Mouse (Mus musculus): ENCODE measurements around the gene Reps2. TPM values are rescaled to one million over a fixed set of nuclear protein-coding genes. Genes with fewer than 3 reads are reported as not detected.

Reps2 gene
- polyA plus RNA-seq, 1 experiment from 2014 or later: 0.68 TPM

GRCm38 (mm10) chrX:162446678-162447318 lies 196.7 kb downstream of the Reps2 start:
- ChIA-PET CTCF (no interaction called here), POLR2A (no interaction called here)
- TF ChIP-seq CTCF (IDR thresholded peaks at IDR 0.05): no peak
- DNase-seq (ENCODE audit: low read depth, low spot score) (no peak), ATAC-seq (no peak)
- peaks cover 7% of the 10 kb centered on the region for H3K27me3 ChIP-seq
- in situ Hi-C loops (cut with MboI; ENCODE audit: low pct_unique_long_range_greater_than_20kb): no loop called here

GRCm38 (mm10) chrX:162443387-162443786 lies 200.1 kb downstream of the Reps2 start:
- ATAC-seq: no peak
- in situ Hi-C loops (cut with MboI; ENCODE audit: low pct_unique_long_range_greater_than_20kb): no loop called here

GRCm38 (mm10) chrX:162442970-162443369 lies 200.5 kb downstream of the Reps2 start:
- in situ Hi-C loops (cut with MboI; ENCODE audit: low pct_unique_long_range_greater_than_20kb): no loop called here
- ChIA-PET POLR2A (no interaction called here), CTCF (no interaction called here)
- DNase-seq (ENCODE audit: low read depth, low spot score) (no peak), ATAC-seq (no peak)
- no peak for TF ChIP-seq CTCF (IDR thresholded peaks at IDR 0.05)
- peaks cover 9% of the 10 kb centered on the region for H3K27me3 ChIP-seq

More at GRCm38 (mm10) chrX:162443387-162443786, 200.1 kb downstream of the Reps2 start:
- TF ChIP-seq CTCF (IDR thresholded peaks at IDR 0.05): no peak
- no peak for DNase-seq (ENCODE audit: low read depth, low spot score)
- H3K27me3 ChIP-seq: peaks cover 9% of the 10 kb centered on the region
- POLR2A ChIA-PET: no interaction called here
- CTCF ChIA-PET: no interaction called here

- ChIA-PET POLR2A (no interaction called here), CTCF (interaction anchor here (1.7 kb wide), 1 partner anchor 19 kb away, joined by 4 read pairs; no protein-coding TSS in a partner anchor)
- in situ Hi-C loops (cut with MboI; ENCODE audit: low pct_unique_long_range_greater_than_20kb): loop anchor here (10.0 kb wide), 1 partner anchor 138 kb away; no protein-coding TSS in a partner anchor
- ATAC-seq (no peak), DNase-seq (ENCODE audit: low read depth, low spot score) (no peak)
- no peak for TF ChIP-seq CTCF (IDR thresholded peaks at IDR 0.05)
- peaks cover 11% of the 10 kb centered on the region for H3K27me3 ChIP-seq
Observed at GRCm38 (mm10) chrX:162432776-162433543, 210.5 kb downstream of the Reps2 start.

GRCm38 (mm10) chrX:162427698-162428097 lies 215.8 kb downstream of the Reps2 start:
- no peak for DNase-seq (ENCODE audit: low read depth, low spot score)
- CTCF ChIA-PET: no interaction called here
- TF ChIP-seq CTCF (IDR thresholded peaks at IDR 0.05): no peak
- peaks cover 3% of the 10 kb centered on the region for H3K27me3 ChIP-seq
- no peak for ATAC-seq
- POLR2A ChIA-PET: no interaction called here
- in situ Hi-C loops (cut with MboI; ENCODE audit: low pct_unique_long_range_greater_than_20kb): no loop called here

GRCm38 (mm10) chrX:162419431-162419830 lies 224.0 kb downstream of the Reps2 start:
- H3K27me3 ChIP-seq: peaks cover 13% of the 10 kb centered on the region
- no peak for TF ChIP-seq CTCF (IDR thresholded peaks at IDR 0.05)
- no peak for ATAC-seq
- ChIA-PET CTCF (interaction anchor here (0.9 to 2.0 kb wide), 2 partner anchors 16 to 29 kb away, joined by 3 to 5 read pairs; no protein-coding TSS in a partner anchor), POLR2A (no interaction called here)
- in situ Hi-C loops (cut with MboI; ENCODE audit: low pct_unique_long_range_greater_than_20kb): no loop called here
- DNase-seq (ENCODE audit: low read depth, low spot score): no peak

- in situ Hi-C loops (cut with MboI; ENCODE audit: low pct_unique_long_range_greater_than_20kb): no loop called here
- H3K27me3 ChIP-seq: peaks cover 4% of the 10 kb centered on the region
- no peak for TF ChIP-seq CTCF (IDR thresholded peaks at IDR 0.05)
- ATAC-seq (no peak), DNase-seq (ENCODE audit: low read depth, low spot score) (no peak)
- ChIA-PET POLR2A (no interaction called here), CTCF (interaction anchor here (1.4 to 2.3 kb wide), 2 partner anchors 12 to 41 kb away, joined by 3 to 5 read pairs; no protein-coding TSS in a partner anchor)
Observed at GRCm38 (mm10) chrX:162413124-162413523, 230.3 kb downstream of the Reps2 start.

GRCm38 (mm10) chrX:162407291-162407690 lies 236.2 kb downstream of the Reps2 start:
- ChIA-PET POLR2A (no interaction called here), CTCF (interaction anchor here (1.0 kb wide), 1 partner anchor 9 kb away, joined by 3 read pairs; no protein-coding TSS in a partner anchor)
- no peak for TF ChIP-seq CTCF (IDR thresholded peaks at IDR 0.05)
- ATAC-seq (no peak), DNase-seq (ENCODE audit: low read depth, low spot score) (no peak)
- in situ Hi-C loops (cut with MboI; ENCODE audit: low pct_unique_long_range_greater_than_20kb): no loop called here
- H3K27me3 ChIP-seq: peaks cover 7% of the 10 kb centered on the region

- ChIA-PET POLR2A (no interaction called here), CTCF (interaction anchor here (1.6 to 2.1 kb wide), 2 partner anchors 11 to 18 kb away, joined by 5 read pairs; no protein-coding TSS in a partner anchor)
- TF ChIP-seq CTCF (IDR thresholded peaks at IDR 0.05): no peak
- H3K27me3 ChIP-seq: peaks cover 7% of the 10 kb centered on the region
- DNase-seq (ENCODE audit: low read depth, low spot score) (no peak), ATAC-seq (no peak)
- in situ Hi-C loops (cut with MboI; ENCODE audit: low pct_unique_long_range_greater_than_20kb): no loop called here
Observed at GRCm38 (mm10) chrX:162402487-162402886, 241.0 kb downstream of the Reps2 start.

- ChIA-PET POLR2A (no interaction called here), CTCF (no interaction called here)
- H3K27me3 ChIP-seq: no peaks in the 10 kb centered on the region
- in situ Hi-C loops (cut with MboI; ENCODE audit: low pct_unique_long_range_greater_than_20kb): no loop called here
- no peak for DNase-seq (ENCODE audit: low read depth, low spot score)
- TF ChIP-seq CTCF (IDR thresholded peaks at IDR 0.05): no peak
- no peak for ATAC-seq
Observed at GRCm38 (mm10) chrX:162380730-162381129, 262.7 kb downstream of the Reps2 start.

GRCm38 (mm10) chrX:162363206-162363605 lies 280.2 kb downstream of the Reps2 start:
- DNase-seq (ENCODE audit: low read depth, low spot score) (no peak), ATAC-seq (no peak)
- no peak for TF ChIP-seq CTCF (IDR thresholded peaks at IDR 0.05)
- in situ Hi-C loops (cut with MboI; ENCODE audit: low pct_unique_long_range_greater_than_20kb): no loop called here
- peaks cover 10% of the 10 kb centered on the region for H3K27me3 ChIP-seq
- ChIA-PET POLR2A (no interaction called here), CTCF (no interaction called here)

Other genes with a start within 250 kb of the Reps2 start
- gene Rbbp7, start 116.8 kb upstream of the Reps2 start, polyA plus RNA-seq (2021): 307 TPM
- 10.6 TPM for gene Txlng, start 185.8 kb upstream of the Reps2 start, polyA plus RNA-seq (2021)
- 71.4 TPM for gene Syap1, start 244.8 kb upstream of the Reps2 start, polyA plus RNA-seq (2021)

Data from Patski (cell line).